Mouse (Mus musculus): ENCODE measurements around the gene Heatr9. TPM values are rescaled to one million over a fixed set of nuclear protein-coding genes. Genes with fewer than 3 reads are reported as not detected.

Gene Heatr9
- polyA plus RNA-seq (2015; fragmentation: Nextera tagmentation; extraction: Ambion mirVana), result not detected in 2 replicates

DNA sequence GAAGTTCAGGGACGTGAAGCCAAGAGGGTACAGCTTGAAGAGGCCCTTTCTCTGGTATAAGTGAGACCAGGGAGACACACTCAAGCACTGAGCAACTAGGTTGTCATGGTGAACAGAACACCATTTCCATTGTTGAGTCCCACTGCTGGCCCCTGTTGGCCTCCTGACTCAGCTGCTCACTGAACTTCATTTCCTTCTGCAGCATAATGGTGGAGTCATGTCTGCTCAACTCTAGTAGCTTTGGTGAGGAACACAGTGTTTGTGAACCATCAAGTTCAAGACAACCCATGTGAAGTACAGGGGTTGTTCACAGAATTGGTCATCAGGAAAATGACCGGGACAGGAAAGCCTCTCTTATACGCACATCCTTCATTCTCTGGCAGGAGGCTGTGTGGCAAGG, at the start of gene Heatr9:
Gene Heatr9, minus strand, starts transcription at position 101 of the 400 bp plus-strand sequence.
- H3K4me1 ChIP-seq (ENCODE audit: control insufficient read depth, insufficient read depth, low read length), result no peaks in the 10 kb centered on the region
- no peak within 1 kb of the TSS for H3K4me2 ChIP-seq (ENCODE audit: low read length)
- no peak for ATAC-seq
- no peaks in the 10 kb centered on the region for H3K9me3 ChIP-seq (replicated peaks; ENCODE audit: control insufficient read depth, low read length, poor library complexity, severe bottlenecking)
- WGBS, result 84% methylated on average over 3 of the region's 3 CpGs
- H3K27ac ChIP-seq (ENCODE audit: low read length), result no peak within 1 kb of the TSS
- no peaks in the 10 kb centered on the region for H3K27me3 ChIP-seq (ENCODE audit: control insufficient read depth, insufficient read depth, low read depth, low read length)
- no peak within 1 kb of the TSS for H3K9ac ChIP-seq (ENCODE audit: low read depth, low read length)
- H3K36me3 ChIP-seq (ENCODE audit: control insufficient read depth, insufficient read depth, low read length), result no peaks in the 10 kb centered on the region; the same call in 1 of the 2 replicates
- H3K4me3 ChIP-seq (ENCODE audit: low read depth, low read length), result no peak within 1 kb of the TSS

DNA sequence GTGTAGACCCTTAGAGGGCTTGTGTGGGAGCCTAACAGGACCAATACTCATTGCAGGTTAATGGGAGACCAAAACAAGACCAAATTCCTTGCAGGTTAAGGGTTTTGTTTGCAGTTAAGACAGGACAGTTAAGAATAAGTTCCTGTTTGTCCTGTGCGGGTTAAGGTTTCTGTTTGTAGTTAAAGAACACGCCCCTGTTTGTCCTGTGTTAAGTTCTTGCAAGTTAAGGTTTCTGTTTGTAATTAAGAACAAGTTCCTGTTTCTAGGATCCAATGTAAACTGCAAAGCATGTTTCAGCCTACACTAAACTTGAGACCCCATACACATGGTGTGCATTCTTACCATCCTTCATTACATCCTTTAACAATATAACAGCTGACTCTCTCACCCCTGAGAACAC, 48.2 kb upstream of the Heatr9 start:
- WGBS, result 83% methylated on average over 2 of the region's 2 CpGs
- Histone ChIP-seq H3K27ac (ENCODE audit: low read length) (no peak overlapping the region), H3K36me3 (ENCODE audit: control insufficient read depth, insufficient read depth, low read length) (no peaks in the 10 kb centered on the region), H3K4me2 (ENCODE audit: low read length) (no peak overlapping the region), H3K9ac (ENCODE audit: low read depth, low read length) (no peak overlapping the region), H3K9me3 (replicated peaks; ENCODE audit: control insufficient read depth, low read length, poor library complexity, severe bottlenecking) (no peaks in the 10 kb centered on the region), H3K4me3 (ENCODE audit: low read depth, low read length) (no peak overlapping the region), H3K4me1 (ENCODE audit: control insufficient read depth, insufficient read depth, low read length) (no peaks in the 10 kb centered on the region), H3K27me3 (ENCODE audit: control insufficient read depth, insufficient read depth, low read depth, low read length) (no peaks in the 10 kb centered on the region)
- ATAC-seq, result no peak

DNA sequence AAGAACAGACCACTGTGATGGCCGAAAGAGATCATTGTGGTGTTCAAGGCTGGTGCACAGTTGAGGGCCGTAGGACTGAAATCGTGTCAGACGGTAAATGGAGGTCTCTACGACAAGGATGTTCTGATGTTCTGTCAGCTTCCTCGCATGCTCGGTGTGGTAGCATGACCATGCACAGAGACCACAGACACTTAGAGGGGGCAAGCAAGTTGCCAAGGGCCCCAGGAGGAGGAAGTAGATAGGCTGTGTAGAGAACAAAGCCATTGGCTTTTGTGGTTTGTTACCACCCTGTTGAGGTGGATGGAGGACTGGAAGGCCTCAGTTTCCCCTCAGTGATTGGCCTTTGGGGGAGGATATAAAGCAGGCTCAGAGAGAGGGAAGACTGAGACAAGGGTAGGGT, 47.3 kb upstream of the Heatr9 start:
- Histone ChIP-seq H3K27ac (ENCODE audit: low read length) (no peak overlapping the region), H3K4me2 (ENCODE audit: low read length) (no peak overlapping the region), H3K4me3 (ENCODE audit: low read depth, low read length) (no peak overlapping the region), H3K9me3 (replicated peaks; ENCODE audit: control insufficient read depth, low read length, poor library complexity, severe bottlenecking) (no peaks in the 10 kb centered on the region), H3K36me3 (ENCODE audit: control insufficient read depth, insufficient read depth, low read length) (no peaks in the 10 kb centered on the region), H3K27me3 (ENCODE audit: control insufficient read depth, insufficient read depth, low read depth, low read length) (no peaks in the 10 kb centered on the region), H3K9ac (ENCODE audit: low read depth, low read length) (no peak overlapping the region), H3K4me1 (ENCODE audit: control insufficient read depth, insufficient read depth, low read length) (no peaks in the 10 kb centered on the region)
- WGBS, result 93% methylated on average over 7 of the region's 7 CpGs
- no peak for ATAC-seq

- Histone ChIP-seq H3K9me3 (replicated peaks; ENCODE audit: control insufficient read depth, low read length, poor library complexity, severe bottlenecking) (no peaks in the 10 kb centered on the region), H3K27me3 (ENCODE audit: control insufficient read depth, insufficient read depth, low read depth, low read length) (no peaks in the 10 kb centered on the region), H3K4me3 (ENCODE audit: low read depth, low read length) (no peak overlapping the region), H3K9ac (ENCODE audit: low read depth, low read length) (no peak overlapping the region), H3K4me1 (ENCODE audit: control insufficient read depth, insufficient read depth, low read length) (no peaks in the 10 kb centered on the region), H3K27ac (ENCODE audit: low read length) (no peak overlapping the region), H3K4me2 (ENCODE audit: low read length) (no peak overlapping the region), H3K36me3 (ENCODE audit: control insufficient read depth, insufficient read depth, low read length) (no peaks in the 10 kb centered on the region)
- no peak for ATAC-seq
- WGBS, result 94% methylated on average over 3 of the region's 3 CpGs
These were observed 46.8 kb upstream of the Heatr9 start for GRCm38 (mm10) chr11:83568786-83569185.

- H3K27me3 ChIP-seq (ENCODE audit: control insufficient read depth, insufficient read depth, low read depth, low read length), result no peaks in the 10 kb centered on the region
- no peak overlapping the region for H3K4me3 ChIP-seq (ENCODE audit: low read depth, low read length)
- H3K4me1 ChIP-seq (ENCODE audit: control insufficient read depth, insufficient read depth, low read length), result no peaks in the 10 kb centered on the region
- no peaks in the 10 kb centered on the region for H3K36me3 ChIP-seq (ENCODE audit: control insufficient read depth, insufficient read depth, low read length)
- H3K9ac ChIP-seq (ENCODE audit: low read depth, low read length), result no peak overlapping the region
- no peak for ATAC-seq
- no peak overlapping the region for H3K27ac ChIP-seq (ENCODE audit: low read length)
- 92% methylated on average over 9 of the region's 9 CpGs for WGBS
- H3K9me3 ChIP-seq (replicated peaks; ENCODE audit: control insufficient read depth, low read length, poor library complexity, severe bottlenecking), result no peaks in the 10 kb centered on the region
- H3K4me2 ChIP-seq (ENCODE audit: low read length), result no peak overlapping the region
These were observed 46.1 kb upstream of the Heatr9 start for GRCm38 (mm10) chr11:83568061-83568460.

GRCm38 (mm10) chr11:83567311-83567710, 45.3 kb upstream of the Heatr9 start:
- ATAC-seq, result no peak
- Histone ChIP-seq H3K9me3 (replicated peaks; ENCODE audit: control insufficient read depth, low read length, poor library complexity, severe bottlenecking) (no peaks in the 10 kb centered on the region), H3K36me3 (ENCODE audit: control insufficient read depth, insufficient read depth, low read length) (no peaks in the 10 kb centered on the region), H3K27ac (ENCODE audit: low read length) (no peak overlapping the region), H3K4me2 (ENCODE audit: low read length) (no peak overlapping the region), H3K4me3 (ENCODE audit: low read depth, low read length) (no peak overlapping the region), H3K9ac (ENCODE audit: low read depth, low read length) (no peak overlapping the region), H3K27me3 (ENCODE audit: control insufficient read depth, insufficient read depth, low read depth, low read length) (no peaks in the 10 kb centered on the region), H3K4me1 (ENCODE audit: control insufficient read depth, insufficient read depth, low read length) (no peaks in the 10 kb centered on the region)
- 68% methylated on average over 7 of the region's 7 CpGs for WGBS

GRCm38 (mm10) chr11:83566617-83567016, 44.6 kb upstream of the Heatr9 start:
- no peak for ATAC-seq
- H3K4me2 ChIP-seq (ENCODE audit: low read length), result no peak overlapping the region
- no peaks in the 10 kb centered on the region for H3K36me3 ChIP-seq (ENCODE audit: control insufficient read depth, insufficient read depth, low read length)
- no peaks in the 10 kb centered on the region for H3K27me3 ChIP-seq (ENCODE audit: control insufficient read depth, insufficient read depth, low read depth, low read length)
- no peak overlapping the region for H3K9ac ChIP-seq (ENCODE audit: low read depth, low read length)
- H3K27ac ChIP-seq (ENCODE audit: low read length), result no peak overlapping the region
- H3K9me3 ChIP-seq (replicated peaks; ENCODE audit: control insufficient read depth, low read length, poor library complexity, severe bottlenecking), result no peaks in the 10 kb centered on the region
- no peak overlapping the region for H3K4me3 ChIP-seq (ENCODE audit: low read depth, low read length)
- no peaks in the 10 kb centered on the region for H3K4me1 ChIP-seq (ENCODE audit: control insufficient read depth, insufficient read depth, low read length)

DNA sequence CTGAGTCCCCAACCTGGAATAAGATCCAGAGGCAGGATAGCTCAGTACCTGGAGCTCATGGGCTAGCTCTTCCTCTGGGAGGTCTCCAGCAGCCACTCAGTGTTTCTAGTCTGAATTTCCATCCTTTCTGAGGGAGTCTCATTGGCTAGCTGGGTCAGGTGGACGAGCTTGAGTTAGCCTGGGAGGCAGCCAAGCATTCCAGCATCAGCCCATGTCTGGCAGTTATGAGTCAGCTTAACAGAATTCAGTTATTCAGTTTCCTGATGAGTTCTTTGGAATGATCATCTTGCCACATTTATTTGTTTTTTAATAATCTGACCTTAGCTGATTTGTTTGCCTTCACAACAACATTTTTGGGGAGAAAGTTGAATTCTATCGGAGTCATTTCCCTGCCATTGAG, 41.8 kb upstream of the Heatr9 start:
- no peak overlapping the region for H3K9ac ChIP-seq (ENCODE audit: low read depth, low read length)
- H3K4me1 ChIP-seq (ENCODE audit: control insufficient read depth, insufficient read depth, low read length), result no peaks in the 10 kb centered on the region
- WGBS, result 73% methylated on average over 2 of the region's 2 CpGs
- H3K9me3 ChIP-seq (replicated peaks; ENCODE audit: control insufficient read depth, low read length, poor library complexity, severe bottlenecking), result no peaks in the 10 kb centered on the region
- no peaks in the 10 kb centered on the region for H3K36me3 ChIP-seq (ENCODE audit: control insufficient read depth, insufficient read depth, low read length)
- H3K27me3 ChIP-seq (ENCODE audit: control insufficient read depth, insufficient read depth, low read depth, low read length), result no peaks in the 10 kb centered on the region
- ATAC-seq, result no peak
- H3K27ac ChIP-seq (ENCODE audit: low read length), result no peak overlapping the region
- H3K4me2 ChIP-seq (ENCODE audit: low read length), result no peak overlapping the region
- no peak overlapping the region for H3K4me3 ChIP-seq (ENCODE audit: low read depth, low read length)

GRCm38 (mm10) chr11:83562311-83562887, 40.4 kb upstream of the Heatr9 start:
- 74% methylated on average over 6 of the region's 6 CpGs for WGBS
- Histone ChIP-seq H3K27ac (ENCODE audit: low read length) (no peak overlapping the region), H3K36me3 (ENCODE audit: control insufficient read depth, insufficient read depth, low read length) (no peaks in the 10 kb centered on the region), H3K4me2 (ENCODE audit: low read length) (no peak overlapping the region), H3K9me3 (replicated peaks; ENCODE audit: control insufficient read depth, low read length, poor library complexity, severe bottlenecking) (no peaks in the 10 kb centered on the region), H3K9ac (ENCODE audit: low read depth, low read length) (no peak overlapping the region), H3K27me3 (ENCODE audit: control insufficient read depth, insufficient read depth, low read depth, low read length) (no peaks in the 10 kb centered on the region), H3K4me1 (ENCODE audit: control insufficient read depth, insufficient read depth, low read length) (no peaks in the 10 kb centered on the region), H3K4me3 (ENCODE audit: low read depth, low read length) (no peak overlapping the region)
- ATAC-seq, result no peak
